Mouse (Mus musculus): Measurements from ENCODE around the gene Acadl. TPM values are rescaled to one million over a fixed set of nuclear protein-coding genes. Genes with fewer than 3 reads are reported as not detected.
A peak's percentile ranks its signal among the peaks of the same experiment; 100 is the strongest.

Gene Acadl
- polyA plus RNA-seq, 1 experiment from 2014 or later, result 220 TPM

- ATAC-seq (peak; percentile 19), DNase-seq (ENCODE audit: low read depth, low spot score) (no peak)
- ChIA-PET POLR2A (no interaction called here), CTCF (interaction anchor here (1.2 kb wide), 1 partner anchor 56 kb away, joined by 4 read pairs; no protein-coding TSS in a partner anchor)
- in situ Hi-C loops (cut with MboI; ENCODE audit: low pct_unique_long_range_greater_than_20kb), result loop anchor here (10.0 kb wide), 2 partner anchors 135 to 735 kb away; partner anchors contain the start of gene Rpe
- no peaks in the 10 kb centered on the region for H3K27me3 ChIP-seq
- TF ChIP-seq CTCF (IDR thresholded peaks at IDR 0.05), result no peak
Measured at GRCm38 (mm10) chr1:66839755-66840438, 23.2 kb downstream of the Acadl start.

- POLR2A ChIA-PET, result interaction anchor here (1.0 kb wide), 1 partner anchor 24 kb away, joined by 4 read pairs; no protein-coding TSS in a partner anchor
- no peak for ATAC-seq
Measured at GRCm38 (mm10) chr1:66839135-66839534, 23.9 kb downstream of the Acadl start.

GRCm38 (mm10) chr1:66838184-66839042 is 24.7 kb downstream of the Acadl start:
- H3K27me3 ChIP-seq, result no peaks in the 10 kb centered on the region
- in situ Hi-C loops (cut with MboI; ENCODE audit: low pct_unique_long_range_greater_than_20kb), result loop anchor here (10.0 kb wide), 2 partner anchors 134 to 734 kb away; partner anchors contain the start of gene Rpe
- ChIA-PET POLR2A (interaction anchor here (1.0 kb wide), 1 partner anchor 24 kb away, joined by 4 read pairs; no protein-coding TSS in a partner anchor), CTCF (interaction anchor here (0.9 to 1.7 kb wide), 5 partner anchors 22 to 61 kb away, joined by 3 to 4 read pairs (median 4); no protein-coding TSS in a partner anchor)
- DNase-seq (ENCODE audit: low read depth, low spot score) (no peak), ATAC-seq (no peak)
- TF ChIP-seq CTCF (IDR thresholded peaks at IDR 0.05), result peak; percentile 83

More at GRCm38 (mm10) chr1:66839135-66839534, 23.9 kb downstream of the Acadl start:
- CTCF ChIA-PET, result interaction anchor here (0.9 to 1.7 kb wide), 5 partner anchors 23 to 62 kb away, joined by 3 to 4 read pairs (median 4); no protein-coding TSS in a partner anchor
- in situ Hi-C loops (cut with MboI; ENCODE audit: low pct_unique_long_range_greater_than_20kb), result loop anchor here (10.0 kb wide), 2 partner anchors 134 to 734 kb away; partner anchors contain the start of gene Rpe
- TF ChIP-seq CTCF (IDR thresholded peaks at IDR 0.05), result no peak
- DNase-seq (ENCODE audit: low read depth, low spot score), result no peak
- H3K27me3 ChIP-seq, result no peaks in the 10 kb centered on the region

- ATAC-seq (peak; percentile 72), DNase-seq (ENCODE audit: low read depth, low spot score) (no peak)
- H3K27me3 ChIP-seq, result no peaks in the 10 kb centered on the region
- in situ Hi-C loops (cut with MboI; ENCODE audit: low pct_unique_long_range_greater_than_20kb), result loop anchor here (10.0 kb wide), 2 partner anchors 132 to 732 kb away; partner anchors contain the start of gene Rpe
- TF ChIP-seq CTCF (IDR thresholded peaks at IDR 0.05), result no peak
- ChIA-PET POLR2A (interaction anchor here (0.8 to 1.3 kb wide), 3 partner anchors 9 to 21 kb away, joined by 3 read pairs; partner anchors contain the start of gene Kansl1l), CTCF (no interaction called here)
Measured at GRCm38 (mm10) chr1:66837207-66837606, 25.9 kb downstream of the Acadl start.

GRCm38 (mm10) chr1:66832636-66833165 is 30.4 kb downstream of the Acadl start:
- ATAC-seq (no peak), DNase-seq (ENCODE audit: low read depth, low spot score) (no peak)
- no peaks in the 10 kb centered on the region for H3K27me3 ChIP-seq
- in situ Hi-C loops (cut with MboI; ENCODE audit: low pct_unique_long_range_greater_than_20kb), result loop anchor here (10.0 kb wide), 2 partner anchors 128 to 728 kb away; partner anchors contain the start of gene Rpe
- POLR2A ChIA-PET, result interaction anchor here (0.9 to 1.2 kb wide), 3 partner anchors 15 to 23 kb away, joined by 3 to 6 read pairs (median 4); no protein-coding TSS in a partner anchor
- CTCF ChIA-PET, result interaction anchor here (1.1 to 1.6 kb wide), 2 partner anchors 8 to 30 kb away, joined by 3 to 4 read pairs; partner anchors contain the start of gene Acadl
- TF ChIP-seq CTCF (IDR thresholded peaks at IDR 0.05), result no peak

- ChIA-PET CTCF (interaction anchor here (1.4 kb wide), 1 partner anchor 16 kb away, joined by 4 read pairs; no protein-coding TSS in a partner anchor), POLR2A (interaction anchor here (0.5 to 1.9 kb wide), 5 partner anchors 12 to 55 kb away, joined by 3 to 6 read pairs (median 4); no protein-coding TSS in a partner anchor)
- no peaks in the 10 kb centered on the region for H3K27me3 ChIP-seq
- in situ Hi-C loops (cut with MboI; ENCODE audit: low pct_unique_long_range_greater_than_20kb), result loop anchor here (10.0 kb wide), 2 partner anchors 127 to 727 kb away; partner anchors contain the start of gene Rpe
- DNase-seq (ENCODE audit: low read depth, low spot score) (no peak), ATAC-seq (peak; percentile 63)
- no peak for TF ChIP-seq CTCF (IDR thresholded peaks at IDR 0.05)
Measured at GRCm38 (mm10) chr1:66831824-66832600, 31.1 kb downstream of the Acadl start.

GRCm38 (mm10) chr1:66829400-66830080 is 33.5 kb downstream of the Acadl start:
- in situ Hi-C loops (cut with MboI; ENCODE audit: low pct_unique_long_range_greater_than_20kb), result loop anchor here (10.0 kb wide), 2 partner anchors 125 to 725 kb away; partner anchors contain the start of gene Rpe
- no peaks in the 10 kb centered on the region for H3K27me3 ChIP-seq
- CTCF ChIA-PET, result interaction anchor here (1.9 to 2.1 kb wide), 2 partner anchors 9 to 12 kb away, joined by 5 to 10 read pairs; no protein-coding TSS in a partner anchor
- no peak for ATAC-seq
- no peak for DNase-seq (ENCODE audit: low read depth, low spot score)
- POLR2A ChIA-PET, result interaction anchor here (1.2 kb wide), 1 partner anchor 10 kb away, joined by 5 read pairs; no protein-coding TSS in a partner anchor
- TF ChIP-seq CTCF (IDR thresholded peaks at IDR 0.05), result no peak

GRCm38 (mm10) chr1:66821966-66822365 is 41.1 kb downstream of the Acadl start:
- DNase-seq (ENCODE audit: low read depth, low spot score) (no peak), ATAC-seq (no peak)
- in situ Hi-C loops (cut with MboI; ENCODE audit: low pct_unique_long_range_greater_than_20kb), result no loop called here
- no peak for TF ChIP-seq CTCF (IDR thresholded peaks at IDR 0.05)
- ChIA-PET CTCF (interaction anchor here (1.8 kb wide), 2 partner anchors 13 to 25 kb away, joined by 5 to 6 read pairs; no protein-coding TSS in a partner anchor), POLR2A (interaction anchor here (1.4 kb wide), 1 partner anchor 12 kb away, joined by 3 read pairs; no protein-coding TSS in a partner anchor)
- no peaks in the 10 kb centered on the region for H3K27me3 ChIP-seq
